Mouse (Mus musculus): ENCODE data around the gene Sema6b. TPM values are rescaled to one million over a fixed set of nuclear protein-coding genes. Genes with fewer than 3 reads are reported as not detected.

Sema6b gene
- 3.9 and 4.9 TPM in 2 replicates for polyA plus RNA-seq (2021; fragmentation: Nextera tagmentation)
- long read RNA-seq, experiment 1, partial matches to known transcripts = 1 of 10 reads
- long read RNA-seq, experiment 1, other reads (novel, unspliced or antisense) = 9 of 10 reads
- long read RNA-seq, experiment 2, partial matches to known transcripts = 7 of 11 reads
- long read RNA-seq, experiment 2, other reads (novel, unspliced or antisense) = 2 of 11 reads

DNA sequence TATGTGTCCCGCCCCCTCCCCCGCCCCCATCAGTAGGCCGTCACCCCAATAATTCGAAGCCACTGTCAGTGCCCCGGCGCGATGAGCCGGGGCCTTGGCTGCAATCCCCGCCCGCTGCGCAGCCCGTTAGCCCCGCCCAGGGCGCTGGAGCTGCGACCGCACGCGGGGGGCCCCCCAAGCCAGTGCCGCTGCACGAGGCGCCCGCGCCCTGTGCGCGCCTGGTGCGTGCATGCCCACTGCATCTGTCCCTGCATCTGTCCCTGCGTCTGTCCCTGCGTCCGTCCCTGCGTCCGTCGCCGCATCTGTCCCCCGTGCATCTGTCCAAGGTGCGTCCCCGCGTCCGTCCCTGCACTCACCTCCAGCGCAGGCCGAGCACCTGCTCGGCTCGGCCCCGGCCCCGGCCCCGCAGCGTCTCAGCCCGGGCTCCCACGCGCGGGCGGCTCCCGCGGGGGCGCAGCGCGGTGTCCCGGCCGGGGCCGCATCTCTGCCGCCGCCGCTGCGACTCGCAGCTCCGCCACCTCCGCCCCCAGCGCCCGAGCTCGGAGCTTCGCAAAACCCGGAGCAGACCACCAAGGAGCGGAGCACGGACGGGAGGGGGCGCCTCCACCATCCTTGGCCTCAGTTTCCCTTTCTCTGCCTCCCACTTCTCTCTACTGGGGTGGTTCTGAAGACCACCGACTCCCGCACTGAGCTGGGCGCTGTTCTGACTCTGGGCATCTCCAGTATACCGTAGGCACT is at the start of gene Sema6b:
TSS of gene Sema6b (minus strand) at position 486 of the 738 bp plus-strand sequence.

GRCm38 (mm10) chr17:56183658-56184103 is 43.5 kb upstream of the Sema6b start, which contains the start of gene Mydgf:
Gene Mydgf (minus strand): TSS chr17:56183920.

DNA sequence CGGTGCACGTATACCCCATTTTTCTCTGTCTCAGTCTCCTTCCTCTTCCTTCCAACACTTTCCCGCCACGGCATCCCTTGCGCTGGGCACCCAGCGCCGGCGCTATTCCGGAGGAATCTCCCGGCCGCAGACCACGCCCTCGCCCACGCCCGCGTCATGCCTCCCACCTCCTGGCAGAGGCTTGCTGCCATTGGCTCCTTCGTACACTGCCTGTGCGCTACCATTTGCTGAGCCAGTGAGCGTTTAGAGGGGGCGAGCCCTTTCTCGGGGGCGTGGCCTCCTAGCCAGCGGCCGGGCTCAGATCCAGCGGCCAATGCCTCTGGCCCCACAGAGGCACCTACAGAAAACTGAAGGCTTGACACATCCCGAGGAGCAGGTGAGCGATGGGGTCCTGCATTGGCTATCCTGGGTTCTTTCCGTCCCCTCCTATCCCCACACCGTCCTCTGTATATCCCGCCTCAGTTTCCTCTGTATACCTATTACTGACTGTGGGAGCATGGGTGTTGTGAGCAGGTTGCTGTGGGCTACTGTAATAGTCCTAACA is 22.2 kb upstream of the Sema6b start, which contains the start of gene Tnfaip8l1:
TSS of gene Tnfaip8l1 (plus strand) at position 247 of the 544 bp plus-strand sequence.

GRCm38 (mm10) chr17:56121826-56122225 is 18.3 kb downstream of the Sema6b start, which contains the start of gene Lrg1:
Gene Lrg1 (minus strand): TSS chr17:56122001.

DNA sequence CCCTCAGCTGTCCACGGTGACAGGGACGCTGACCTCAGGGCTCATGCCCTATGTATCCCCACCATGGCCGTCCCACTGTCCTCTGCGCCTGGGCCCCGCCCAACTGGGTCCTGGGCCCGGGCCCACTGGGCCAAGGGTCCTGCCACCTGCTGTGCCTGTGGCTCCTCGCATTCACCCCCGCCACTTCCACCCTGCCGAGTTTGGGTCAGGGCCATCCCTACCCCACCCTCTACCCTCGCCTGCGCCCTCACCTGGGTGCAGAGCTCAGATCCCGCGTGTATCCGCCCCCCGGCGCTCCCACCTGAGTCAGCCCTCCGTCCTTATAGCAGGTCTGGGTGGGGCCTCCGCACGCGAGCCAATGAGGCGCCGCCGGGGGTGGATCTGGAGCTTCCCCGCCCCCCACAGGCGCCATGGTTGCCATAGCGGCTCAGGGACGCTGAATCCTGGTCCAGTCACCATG is 22.9 kb downstream of the Sema6b start, which contains the start of gene Plin5:
TSS of gene Plin5 (minus strand) at position 346 of the 460 bp plus-strand sequence.

GRCm38 (mm10) chr17:56109219-56110051 is 30.7 kb downstream of the Sema6b start, which contains the start of gene Plin4:
Gene Plin4 (minus strand): TSS chr17:56109803.

DNA sequence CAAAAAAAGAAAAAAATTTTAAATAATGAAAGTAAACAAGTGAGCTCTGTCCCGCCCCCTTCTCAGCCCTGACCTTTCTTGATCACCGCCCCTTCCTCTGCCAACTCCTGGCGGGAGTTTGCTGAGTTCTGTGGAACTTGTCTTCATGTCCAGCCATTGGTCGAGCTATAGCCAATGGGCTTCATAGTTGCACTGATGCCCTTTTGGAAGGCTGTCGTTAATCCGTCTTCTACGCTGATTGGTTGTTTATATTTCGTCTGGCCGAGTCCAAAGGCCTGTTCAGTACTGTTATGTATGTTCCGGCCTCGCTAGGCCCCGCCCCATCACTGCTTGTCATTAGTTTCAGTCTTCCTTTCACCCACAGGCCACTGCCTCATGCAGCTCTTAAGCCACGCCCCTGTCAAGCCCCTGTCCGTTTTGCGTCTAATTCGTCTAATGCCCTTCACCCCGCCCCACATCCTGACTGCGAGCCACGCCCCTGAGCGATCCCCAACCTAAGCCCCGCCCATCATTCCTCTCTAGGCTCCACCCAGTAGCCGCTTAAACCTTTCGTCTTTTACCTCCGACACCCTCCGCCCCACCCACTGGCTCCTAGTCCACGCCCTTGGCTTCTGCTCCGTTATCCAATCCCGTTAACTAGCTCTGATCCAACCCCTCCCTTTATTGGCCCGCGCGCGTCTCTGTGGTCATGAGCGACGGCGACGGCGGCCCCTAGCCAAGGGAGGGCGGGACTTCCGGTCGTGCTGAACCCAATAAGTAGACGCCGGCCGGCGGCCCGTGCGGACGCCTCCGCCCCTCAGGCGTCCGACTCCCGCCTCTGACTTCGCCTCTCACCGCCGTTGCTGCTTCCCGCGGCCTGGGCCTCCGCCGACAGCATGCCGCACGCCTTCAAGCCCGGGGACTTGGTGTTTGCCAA is 61.0 kb downstream of the Sema6b start, which contains the start of gene Hdgfl2:
TSS of gene Hdgfl2 (plus strand) at position 755 of the 916 bp plus-strand sequence.

DNA sequence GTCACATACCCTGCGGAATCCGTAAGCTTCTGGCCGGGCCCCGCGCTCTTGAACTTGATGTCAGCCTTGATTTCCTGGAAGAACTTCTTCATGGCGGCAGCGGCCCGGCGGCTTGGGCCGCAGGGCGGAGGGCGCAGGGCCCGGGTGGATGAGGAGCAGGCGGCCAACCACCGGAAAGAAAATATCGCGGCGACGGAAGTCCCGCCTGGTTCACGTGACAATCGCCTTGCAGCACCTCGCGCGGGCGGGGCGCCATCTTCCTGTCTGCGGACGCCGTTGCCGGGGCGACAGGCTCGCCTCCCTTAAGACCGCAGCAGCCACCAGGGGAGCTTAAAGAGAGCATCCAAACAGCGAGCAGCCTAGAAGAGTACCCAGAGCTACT is 65.3 kb downstream of the Sema6b start, which contains the start of gene Ubxn6:
TSS of gene Ubxn6 (minus strand) at position 202 of the 382 bp plus-strand sequence.

Small RNA genes lying within 50 kb of the gene (microRNA-seq; reads per million reads assigned to microRNA genes)
- not detected for gene Gm44397

Other genes starting within 250 kb of the Sema6b start
- gene Zfp959, start 248.2 kb downstream of the Sema6b start, polyA plus RNA-seq (2021; fragmentation: Nextera tagmentation) = 6.0 TPM in 2 replicates
- 3.2 and 3.8 TPM in 2 replicates for gene Zfp119b, start 190.8 kb downstream of the Sema6b start, polyA plus RNA-seq (2021; fragmentation: Nextera tagmentation)
- 1.6 and 1.9 TPM in 2 replicates for gene Ebi3, start 187.7 kb downstream of the Sema6b start, polyA plus RNA-seq (2021; fragmentation: Nextera tagmentation)
- gene Yju2, start 181.2 kb downstream of the Sema6b start, polyA plus RNA-seq (2021; fragmentation: Nextera tagmentation) = 11.1 and 11.5 TPM in 2 replicates
- 22.8 and 32.3 TPM in 2 replicates for gene Shd, start 169.9 kb downstream of the Sema6b start, polyA plus RNA-seq (2021; fragmentation: Nextera tagmentation)
- gene Fsd1, start 153.8 kb downstream of the Sema6b start, polyA plus RNA-seq (2021; fragmentation: Nextera tagmentation) = 84.6 and 97.2 TPM in 2 replicates
- gene Stap2, start 134.8 kb downstream of the Sema6b start, polyA plus RNA-seq (2021; fragmentation: Nextera tagmentation) = 0.28 and 0.35 TPM in 2 replicates
- gene Mpnd, start 134.6 kb downstream of the Sema6b start, polyA plus RNA-seq (2021; fragmentation: Nextera tagmentation) = 13.4 and 19.2 TPM in 2 replicates
- gene Sh3gl1, start 103.7 kb downstream of the Sema6b start, polyA plus RNA-seq (2021; fragmentation: Nextera tagmentation) = 37.8 and 39.8 TPM in 2 replicates
- gene Chaf1a, start 99.9 kb downstream of the Sema6b start, polyA plus RNA-seq (2021; fragmentation: Nextera tagmentation) = 0.68 and 0.92 TPM in 2 replicates
- 84.0 and 89.6 TPM in 2 replicates for gene Ubxn6, start 65.3 kb downstream of the Sema6b start, polyA plus RNA-seq (2021; fragmentation: Nextera tagmentation)
- gene Hdgfl2, start 60.7 kb downstream of the Sema6b start, polyA plus RNA-seq (2021; fragmentation: Nextera tagmentation) = 73.1 and 79.1 TPM in 2 replicates
- 0.13 and 0.18 TPM in 2 replicates for gene Plin4, start 30.5 kb downstream of the Sema6b start, polyA plus RNA-seq (2021; fragmentation: Nextera tagmentation)
- gene Plin5, start 22.7 kb downstream of the Sema6b start, polyA plus RNA-seq (2021; fragmentation: Nextera tagmentation) = 2.0 and 2.2 TPM in 2 replicates
- 1.5 and 1.8 TPM in 2 replicates for gene Lrg1, start 18.3 kb downstream of the Sema6b start, polyA plus RNA-seq (2021; fragmentation: Nextera tagmentation)
- 7.2 and 9.1 TPM in 2 replicates for gene Tnfaip8l1, start 22.1 kb upstream of the Sema6b start, polyA plus RNA-seq (2021; fragmentation: Nextera tagmentation)
- gene Mydgf, start 43.6 kb upstream of the Sema6b start, polyA plus RNA-seq (2021; fragmentation: Nextera tagmentation) = 83.8 and 89.4 TPM in 2 replicates
- 17.7 and 19.1 TPM in 2 replicates for gene Dpp9, start 78.6 kb upstream of the Sema6b start, polyA plus RNA-seq (2021; fragmentation: Nextera tagmentation)
- gene Fem1a, start 116.5 kb upstream of the Sema6b start, polyA plus RNA-seq (2021; fragmentation: Nextera tagmentation) = 9.4 and 10.9 TPM in 2 replicates
- gene Ticam1, start 136.4 kb upstream of the Sema6b start, polyA plus RNA-seq (2021; fragmentation: Nextera tagmentation) = 2.2 and 2.6 TPM in 2 replicates
- 6.1 and 9.9 TPM in 2 replicates for gene Plin3, start 152.5 kb upstream of the Sema6b start, polyA plus RNA-seq (2021; fragmentation: Nextera tagmentation)
- gene Arrdc5, start 159.9 kb upstream of the Sema6b start, polyA plus RNA-seq (2021; fragmentation: Nextera tagmentation) = not detected in 2 replicates
- 0.15 and 0.48 TPM in 2 replicates for gene Uhrf1, start 163.0 kb upstream of the Sema6b start, polyA plus RNA-seq (2021; fragmentation: Nextera tagmentation)
- gene Kdm4b, start 185.7 kb upstream of the Sema6b start, polyA plus RNA-seq (2021; fragmentation: Nextera tagmentation) = 25.3 and 26.4 TPM in 2 replicates